Mouse (Mus musculus) forebrain, embryonic 15.5 days (tissue): ENCODE measurements around the gene Rel. TPM values are rescaled to one million over a fixed set of nuclear protein-coding genes. Genes with fewer than 3 reads are reported as not detected.

Experiments
- ATAC-seq: fragments of 200-750 bp; cut with Nextera tagmentation; replicated peaks from 2 replicates; pipeline ENCODE4 v1.8.0; 2017; ENCODE audit warnings: mild to moderate bottlenecking, moderate TSS enrichment, moderate library complexity
- H3K27ac ChIP-seq: fragments of 300-500 bp; sonication (generic); replicated peaks from 2 replicates; pipeline ENCODE4 v1.5.1; 2015; ENCODE audit warnings: mild to moderate bottlenecking, inconsistent platforms
- H3K27me3 ChIP-seq: fragments of 300-500 bp; sonication (generic); 2 replicates; pipeline ENCODE4 v1.6.1; 2015; ENCODE audit warnings: inconsistent platforms
- H3K36me3 ChIP-seq: fragments of 300-500 bp; sonication (generic); 2 replicates; pipeline ENCODE4 v1.6.1; 2015; ENCODE audit warnings: mild to moderate bottlenecking, inconsistent platforms
- H3K4me1 ChIP-seq: fragments of 300-500 bp; sonication (generic); 2 replicates; pipeline ENCODE4 v1.6.1; 2015; ENCODE audit warnings: inconsistent platforms
- H3K4me2 ChIP-seq: fragments of 300-500 bp; sonication (generic); replicated peaks from 2 replicates; pipeline ENCODE4 v1.6.1; 2015; ENCODE audit warnings: mild to moderate bottlenecking, inconsistent platforms
- H3K4me3 ChIP-seq: fragments of 300-500 bp; sonication (generic); 2 replicates; pipeline ENCODE4 v1.5.1; 2015; ENCODE audit warnings: mild to moderate bottlenecking, inconsistent platforms
- H3K9ac ChIP-seq: fragments of 300-500 bp; sonication (generic); replicated peaks from 2 replicates; pipeline ENCODE4 v1.6.1; 2015; ENCODE audit warnings: mild to moderate bottlenecking, inconsistent platforms
- H3K9me3 ChIP-seq: fragments of 300-500 bp; sonication (generic); 2 replicates; pipeline ENCODE4 v1.6.1; 2016; ENCODE audit warnings: inconsistent platforms
- WGBS: fragments of 180-500 bp; shearing (Covaris S2); methylation state at CpG from one replicate; pipeline ENCODE4 v1.1.7; 2015; ENCODE audit warnings: mixed read lengths; 5-methylcytosine and 5-hydroxymethylcytosine counted together
- polyA plus RNA-seq: library from polyadenylated mRNA; unstranded; fragments of >200 nt; fragmentation: Nextera tagmentation; extraction: Ambion mirVana; gene quantifications from 2 replicates; pipeline ENCODE4 v1.2.1, GENCODE M21; 2015

Gene Rel
- polyA plus RNA-seq, 1 experiment from 2014 or later, result 0.24 TPM

DNA sequence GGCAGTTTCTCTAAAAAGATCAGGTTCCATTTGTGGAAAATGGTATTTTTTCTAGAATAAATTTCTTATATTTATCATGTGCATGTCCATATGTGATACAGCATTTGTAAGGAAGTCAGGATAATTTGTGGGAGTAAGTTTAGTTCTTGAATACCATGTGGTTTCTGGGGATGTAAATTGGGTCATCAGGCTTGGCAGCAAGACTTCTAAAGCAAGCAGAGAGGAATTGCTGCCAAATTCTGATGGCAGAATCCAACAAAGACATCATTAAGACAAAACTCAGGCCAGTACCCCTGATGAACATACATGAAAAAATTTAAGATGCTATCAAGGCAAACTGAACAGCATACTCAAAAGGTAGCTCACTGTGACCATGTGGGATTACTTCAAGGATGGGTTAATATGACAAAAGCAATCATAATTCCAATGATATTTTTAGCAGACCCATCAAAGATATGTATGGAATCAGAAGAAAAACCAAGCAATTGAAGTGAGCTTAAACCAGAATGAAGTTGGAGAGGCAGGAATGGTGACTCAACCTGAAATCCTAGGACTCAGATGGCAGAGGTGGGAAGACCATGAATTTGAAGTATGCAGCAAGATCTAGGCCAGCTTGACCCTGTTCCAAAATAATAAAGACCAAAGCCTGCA is 34.8 kb downstream of the Rel start:
- no peak overlapping the region for H3K27ac ChIP-seq
- H3K9ac ChIP-seq, result no peak overlapping the region
- H3K4me3 ChIP-seq, result no peak overlapping the region
- peaks cover 11% of the 10 kb centered on the region for H3K36me3 ChIP-seq
- no peak for ATAC-seq
- H3K4me1 ChIP-seq, result no peaks in the 10 kb centered on the region
- H3K9me3 ChIP-seq, result no peaks in the 10 kb centered on the region
- no peak overlapping the region for H3K4me2 ChIP-seq
- no peaks in the 10 kb centered on the region for H3K27me3 ChIP-seq

DNA sequence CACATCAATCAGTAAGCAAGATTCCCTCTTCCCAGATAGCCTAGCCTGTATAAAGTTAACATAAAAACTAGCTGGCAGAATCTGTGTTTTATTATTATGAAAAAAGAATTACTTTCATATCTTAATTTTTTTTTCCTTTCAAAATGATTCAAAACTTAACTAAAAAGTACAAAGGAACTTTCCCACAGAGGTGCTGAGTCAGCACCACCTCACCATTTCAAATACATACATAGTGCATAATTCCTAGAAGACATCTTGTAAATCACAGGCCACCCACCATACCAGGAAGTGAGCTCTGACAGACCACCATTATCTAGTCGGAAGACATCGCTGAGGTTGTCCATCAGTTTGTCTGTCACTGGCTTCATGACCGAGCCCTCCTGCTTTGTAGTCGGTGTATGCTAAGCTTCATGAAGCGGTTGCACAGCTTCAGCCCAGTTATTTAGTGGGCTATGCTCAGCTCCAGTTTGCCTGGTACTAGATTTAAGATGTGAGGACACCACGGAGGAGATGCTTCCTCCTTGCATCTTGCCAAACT is 36.0 kb downstream of the Rel start:
- Histone ChIP-seq H3K27ac (no peak overlapping the region), H3K27me3 (no peaks in the 10 kb centered on the region), H3K4me1 (no peaks in the 10 kb centered on the region), H3K4me3 (no peak overlapping the region), H3K36me3 (peaks cover 19% of the 10 kb centered on the region), H3K9ac (no peak overlapping the region), H3K4me2 (no peak overlapping the region), H3K9me3 (no peaks in the 10 kb centered on the region)
- 93% methylated on average over 6 of the region's 6 CpGs for WGBS
- no peak for ATAC-seq

DNA sequence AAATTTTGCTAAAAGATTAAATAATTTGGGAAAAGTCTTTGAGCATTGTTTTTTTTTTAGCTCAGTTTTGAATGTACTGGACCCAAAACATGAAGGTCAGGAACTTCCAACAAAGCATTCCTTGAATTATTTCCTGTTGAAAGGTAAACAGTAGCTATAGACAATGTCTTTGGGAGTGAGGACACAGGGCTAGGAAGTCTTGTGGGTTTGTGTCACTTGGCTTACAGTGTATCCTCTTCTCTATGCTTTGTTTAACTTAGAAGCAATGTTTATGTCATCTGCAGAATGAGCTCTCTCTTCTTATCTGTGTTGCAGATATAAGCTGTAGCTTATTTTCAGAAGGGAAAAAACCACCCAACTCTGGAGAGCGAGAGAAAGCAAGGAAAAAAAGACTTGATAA is 37.9 kb downstream of the Rel start:
- Histone ChIP-seq H3K4me1 (no peaks in the 10 kb centered on the region), H3K27ac (no peak overlapping the region), H3K4me2 (no peak overlapping the region), H3K9ac (no peak overlapping the region), H3K36me3 (peaks cover 24% of the 10 kb centered on the region), H3K9me3 (no peaks in the 10 kb centered on the region), H3K27me3 (no peaks in the 10 kb centered on the region), H3K4me3 (no peak overlapping the region)
- ATAC-seq, result no peak
- 87% methylated on average over 1 of the region's 1 CpGs for WGBS

DNA sequence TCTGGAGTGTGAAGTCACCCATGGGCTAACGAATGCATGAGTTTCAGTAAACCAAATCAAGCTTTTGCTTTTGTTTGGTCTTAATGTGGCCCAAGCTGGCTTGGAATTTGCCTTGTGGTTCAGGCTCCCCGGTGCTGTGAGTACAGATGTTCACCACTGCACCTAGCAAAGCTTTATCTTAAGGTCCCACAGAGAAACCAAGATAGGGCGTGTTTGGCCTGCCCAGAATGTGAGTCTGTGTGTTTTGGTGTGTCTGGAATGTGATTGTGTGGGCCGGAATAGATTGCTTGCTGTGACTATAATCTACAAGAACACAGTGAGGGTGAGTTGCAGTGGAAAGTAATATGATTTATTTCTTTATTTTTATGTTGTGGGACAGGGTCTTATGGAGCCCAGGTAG is 40.6 kb downstream of the Rel start:
- Histone ChIP-seq H3K27ac (no peak overlapping the region), H3K9ac (no peak overlapping the region), H3K4me2 (no peak overlapping the region), H3K27me3 (no peaks in the 10 kb centered on the region), H3K36me3 (peaks cover 44% of the 10 kb centered on the region), H3K4me1 (no peaks in the 10 kb centered on the region), H3K4me3 (no peak overlapping the region), H3K9me3 (no peaks in the 10 kb centered on the region)
- ATAC-seq, result no peak
- WGBS, result 93% methylated on average over 4 of the region's 4 CpGs

DNA sequence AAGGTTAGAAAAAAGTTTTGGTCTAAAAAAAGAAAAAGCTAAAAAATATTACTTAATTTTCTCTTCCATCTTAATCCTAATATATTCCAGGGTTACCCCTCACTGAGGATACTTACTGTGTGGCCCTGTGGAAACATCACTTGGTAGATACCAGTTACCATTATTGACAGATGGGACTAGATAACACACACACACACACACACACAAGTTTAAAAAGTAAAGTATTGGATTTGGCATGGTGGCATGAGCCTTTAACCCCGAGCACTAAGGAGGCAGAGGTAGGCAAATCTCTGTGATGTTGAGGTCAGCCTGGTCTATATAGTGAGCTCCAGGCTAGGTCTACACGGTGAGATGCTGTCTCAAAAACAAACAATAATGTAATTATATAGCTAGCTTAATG is 42.6 kb downstream of the Rel start:
- no peak overlapping the region for H3K27ac ChIP-seq
- H3K9me3 ChIP-seq, result no peaks in the 10 kb centered on the region
- no peak for ATAC-seq
- peaks cover 41% of the 10 kb centered on the region for H3K36me3 ChIP-seq
- no peaks in the 10 kb centered on the region for H3K27me3 ChIP-seq
- no peak overlapping the region for H3K9ac ChIP-seq
- H3K4me1 ChIP-seq, result no peaks in the 10 kb centered on the region
- H3K4me3 ChIP-seq, result no peak overlapping the region
- H3K4me2 ChIP-seq, result no peak overlapping the region
- 93% methylated on average over 2 of the region's 2 CpGs for WGBS

DNA sequence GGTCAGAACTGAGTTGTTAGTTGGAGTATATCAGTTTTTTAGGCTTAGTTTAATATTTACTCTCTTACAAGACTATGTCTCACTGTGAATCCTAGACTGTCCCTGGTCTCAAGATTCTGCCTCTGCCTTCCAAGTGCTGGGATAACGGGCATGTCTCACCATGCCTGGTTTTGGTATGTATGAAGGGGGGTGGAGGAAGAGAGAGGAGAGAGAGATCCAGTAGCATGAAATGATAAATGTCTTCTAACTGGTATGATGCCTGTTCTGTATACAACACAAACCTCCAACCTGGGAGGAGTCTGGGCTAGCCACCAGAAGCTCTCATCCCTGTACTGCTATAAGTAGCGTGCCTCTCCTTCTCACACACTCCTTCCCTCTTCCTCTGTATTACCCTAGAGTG is 44.3 kb downstream of the Rel start:
- Histone ChIP-seq H3K4me1 (no peaks in the 10 kb centered on the region), H3K4me2 (no peak overlapping the region), H3K4me3 (no peak overlapping the region), H3K27me3 (no peaks in the 10 kb centered on the region), H3K9me3 (no peaks in the 10 kb centered on the region), H3K27ac (no peak overlapping the region), H3K36me3 (peaks cover 45% of the 10 kb centered on the region), H3K9ac (no peak overlapping the region)
- 100% methylated on average over 2 of the region's 2 CpGs for WGBS
- no peak for ATAC-seq

DNA sequence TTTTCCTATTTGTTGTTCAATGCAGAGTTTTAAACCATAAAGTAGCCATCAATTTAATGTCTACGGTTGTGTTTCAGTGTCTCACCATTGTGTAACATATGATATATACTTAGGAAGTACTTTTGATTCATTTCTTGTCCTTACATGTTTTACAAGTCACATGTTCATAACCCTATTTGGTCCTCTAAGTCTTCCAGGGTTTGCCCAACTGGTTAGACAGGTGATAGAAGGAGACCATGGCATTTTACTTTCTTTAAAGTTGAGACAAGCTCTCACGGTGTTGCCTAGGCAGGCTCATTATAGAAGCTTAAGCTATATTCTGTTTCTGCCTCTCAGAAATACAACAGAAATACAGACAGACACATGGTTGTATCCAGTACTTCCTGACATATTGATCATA is 44.9 kb downstream of the Rel start:
- Histone ChIP-seq H3K27ac (no peak overlapping the region), H3K4me3 (no peak overlapping the region), H3K4me1 (no peaks in the 10 kb centered on the region), H3K4me2 (no peak overlapping the region), H3K27me3 (no peaks in the 10 kb centered on the region), H3K36me3 (peaks cover 44% of the 10 kb centered on the region), H3K9ac (no peak overlapping the region), H3K9me3 (no peaks in the 10 kb centered on the region)
- no peak for ATAC-seq
- 94% methylated on average over 2 of the region's 2 CpGs for WGBS

DNA sequence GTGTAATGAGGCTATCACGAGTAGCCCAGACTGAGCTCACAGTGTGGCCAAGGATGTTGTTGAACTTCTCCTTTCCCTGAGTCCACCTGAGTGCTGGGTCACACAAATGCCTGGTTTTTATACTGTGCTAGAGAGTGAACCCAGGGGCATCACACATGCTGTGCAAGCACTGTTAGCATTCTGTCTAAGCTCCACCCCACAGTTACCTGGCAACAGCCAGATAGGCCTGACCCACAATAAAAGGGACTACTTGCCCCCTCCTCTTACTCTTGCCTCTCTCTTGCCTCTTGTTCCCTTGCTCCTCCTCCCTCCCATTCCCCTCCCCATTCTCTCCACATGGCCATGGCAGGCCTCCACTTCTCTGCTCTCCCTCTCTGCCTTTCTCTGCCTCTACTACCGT is 48.4 kb downstream of the Rel start:
- H3K36me3 ChIP-seq, result peaks cover 61% of the 10 kb centered on the region
- H3K9ac ChIP-seq, result no peak overlapping the region
- H3K4me1 ChIP-seq, result no peaks in the 10 kb centered on the region
- no peak overlapping the region for H3K4me2 ChIP-seq
- H3K9me3 ChIP-seq, result no peaks in the 10 kb centered on the region
- WGBS, result 9% methylated on average over 2 of the region's 2 CpGs
- no peak for ATAC-seq
- H3K27ac ChIP-seq, result no peak overlapping the region
- no peak overlapping the region for H3K4me3 ChIP-seq
- no peaks in the 10 kb centered on the region for H3K27me3 ChIP-seq

DNA sequence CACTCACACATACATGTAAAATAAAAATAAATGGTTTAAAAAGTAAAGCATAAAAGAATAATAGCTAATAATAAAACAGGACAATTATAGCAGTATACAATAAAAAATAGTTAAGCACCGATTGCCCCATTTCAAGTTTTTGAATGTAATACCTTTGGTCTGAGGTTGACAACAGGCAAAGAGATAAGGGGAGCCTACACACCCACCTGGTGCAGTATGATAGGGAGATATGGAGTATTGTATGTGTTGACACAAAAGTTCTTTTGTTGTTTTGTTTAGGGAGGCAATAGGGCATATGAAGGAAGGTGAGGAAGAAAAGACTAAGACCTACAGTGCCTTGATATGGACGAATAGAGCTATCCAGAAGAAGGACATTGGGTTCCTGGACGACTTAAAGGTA is 50.9 kb downstream of the Rel start:
- H3K9me3 ChIP-seq, result no peaks in the 10 kb centered on the region
- no peak overlapping the region for H3K4me2 ChIP-seq
- no peak overlapping the region for H3K27ac ChIP-seq
- H3K27me3 ChIP-seq, result no peaks in the 10 kb centered on the region
- no peak overlapping the region for H3K9ac ChIP-seq
- no peak overlapping the region for H3K4me3 ChIP-seq
- no peak for ATAC-seq
- peaks cover 61% of the 10 kb centered on the region for H3K36me3 ChIP-seq
- WGBS, result 82% methylated on average over 3 of the region's 3 CpGs
- H3K4me1 ChIP-seq, result no peaks in the 10 kb centered on the region

DNA sequence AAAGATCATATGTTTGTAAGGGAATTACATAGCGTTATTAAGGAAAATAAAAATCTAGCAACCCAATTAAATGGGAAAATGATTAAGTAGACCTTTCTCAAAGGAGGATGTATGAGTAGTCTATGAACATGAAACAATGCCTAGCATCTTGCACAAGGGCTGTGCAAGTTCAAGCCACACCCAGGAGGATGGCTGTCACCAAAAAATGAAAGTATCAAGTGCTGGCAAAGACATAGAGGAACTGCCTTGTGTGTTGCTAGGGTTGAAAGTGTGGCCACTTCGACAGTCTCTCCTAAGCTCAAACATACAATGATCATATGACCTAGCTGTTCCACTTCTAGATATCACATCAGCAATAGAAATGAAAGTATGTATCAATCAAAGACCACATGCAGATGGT is 51.9 kb downstream of the Rel start:
- Histone ChIP-seq H3K36me3 (peaks cover 68% of the 10 kb centered on the region), H3K27ac (no peak overlapping the region), H3K4me2 (no peak overlapping the region), H3K27me3 (no peaks in the 10 kb centered on the region), H3K9me3 (no peaks in the 10 kb centered on the region), H3K9ac (no peak overlapping the region), H3K4me1 (no peaks in the 10 kb centered on the region), H3K4me3 (no peak overlapping the region)
- 93% methylated on average over 2 of the region's 2 CpGs for WGBS
- ATAC-seq, result no peak

DNA sequence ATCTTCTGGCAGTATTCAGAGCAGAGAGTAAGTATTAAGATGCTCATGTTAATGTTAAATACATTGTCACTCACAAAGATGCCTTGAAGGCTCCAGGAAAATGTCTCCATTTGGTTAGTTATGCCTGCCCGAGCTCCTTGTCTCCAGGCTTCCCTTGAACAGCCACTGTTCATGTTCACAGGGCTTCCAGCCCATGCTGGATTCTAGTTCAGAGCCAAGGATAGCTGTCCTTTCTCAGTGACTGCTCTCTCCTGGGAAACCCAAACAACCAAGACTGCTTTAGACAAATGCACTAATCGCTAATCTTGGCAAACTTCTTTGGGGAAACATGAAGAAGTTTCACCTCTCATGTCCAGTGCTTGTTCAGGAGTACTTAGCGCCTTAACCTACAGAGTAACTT is 58.5 kb downstream of the Rel start:
- H3K4me1 ChIP-seq, result no peaks in the 10 kb centered on the region
- H3K36me3 ChIP-seq, result peaks cover 74% of the 10 kb centered on the region
- no peak overlapping the region for H3K9ac ChIP-seq
- no peak overlapping the region for H3K4me2 ChIP-seq
- H3K27me3 ChIP-seq, result no peaks in the 10 kb centered on the region
- no peak overlapping the region for H3K27ac ChIP-seq
- no peaks in the 10 kb centered on the region for H3K9me3 ChIP-seq
- no peak for ATAC-seq
- WGBS, result 89% methylated on average over 3 of the region's 3 CpGs
- H3K4me3 ChIP-seq, result no peak overlapping the region

DNA sequence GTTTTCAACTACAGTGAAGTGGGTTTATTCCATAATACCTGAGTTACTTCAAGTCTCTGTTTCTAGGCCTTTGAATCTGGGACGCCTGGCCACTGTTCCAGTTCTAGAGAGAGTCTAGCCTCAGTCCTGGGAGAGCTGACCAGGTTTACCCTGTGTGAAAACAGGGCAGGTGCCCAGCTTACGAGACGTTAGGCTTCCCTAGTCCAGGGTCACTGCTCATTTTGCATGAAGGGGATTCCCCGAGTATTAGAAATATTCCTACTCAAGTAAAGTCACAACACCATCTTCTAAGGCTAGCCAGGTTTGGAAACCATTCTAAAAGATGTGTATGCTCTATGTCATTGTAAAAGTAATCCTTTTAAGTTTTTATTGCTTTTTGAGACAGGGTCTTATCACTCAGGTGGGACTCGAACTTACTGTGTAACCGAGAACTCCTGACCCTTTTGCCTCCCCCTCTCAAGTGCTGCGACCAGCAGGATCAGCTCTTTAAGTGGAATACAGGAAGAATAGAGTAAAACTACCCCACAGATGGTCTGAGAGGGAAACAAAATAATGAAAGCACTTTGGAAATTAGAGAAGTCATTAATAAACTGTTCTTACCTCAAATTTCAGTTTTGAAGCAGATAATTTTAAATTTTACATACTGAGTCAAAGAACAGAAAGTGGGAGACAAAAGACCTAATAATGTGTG is 66.0 kb downstream of the Rel start:
- H3K4me1 ChIP-seq, result no peaks in the 10 kb centered on the region
- ATAC-seq, result no peak
- H3K4me3 ChIP-seq, result no peak overlapping the region
- H3K4me2 ChIP-seq, result no peak overlapping the region
- 82% methylated on average over 7 of the region's 7 CpGs for WGBS
- no peaks in the 10 kb centered on the region for H3K9me3 ChIP-seq
- H3K27me3 ChIP-seq, result no peaks in the 10 kb centered on the region
- H3K9ac ChIP-seq, result no peak overlapping the region
- H3K36me3 ChIP-seq, result peaks cover 19% of the 10 kb centered on the region
- no peak overlapping the region for H3K27ac ChIP-seq

DNA sequence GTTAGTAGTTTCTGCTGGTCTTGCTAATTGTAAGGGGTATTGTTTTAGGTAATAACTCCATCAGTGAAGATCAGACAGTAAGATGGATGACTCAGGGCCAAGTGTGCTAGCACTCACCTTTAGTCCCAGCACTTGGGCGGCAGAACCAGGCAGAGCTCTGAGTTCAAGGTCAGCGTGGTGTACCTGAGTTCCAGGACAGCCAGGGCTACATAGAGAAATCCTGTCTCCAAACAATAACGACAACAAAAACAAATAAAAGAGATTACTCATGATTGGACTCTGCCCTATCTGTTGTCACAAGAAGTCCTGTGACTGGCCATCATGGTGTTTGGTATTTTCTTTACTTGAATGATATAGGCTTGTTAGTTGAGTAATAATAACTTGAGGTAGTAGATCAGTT is 68.9 kb downstream of the Rel start:
- no peak overlapping the region for H3K9ac ChIP-seq
- H3K4me2 ChIP-seq, result no peak overlapping the region
- H3K27me3 ChIP-seq, result no peaks in the 10 kb centered on the region
- H3K36me3 ChIP-seq, result peaks cover 3% of the 10 kb centered on the region
- no peak overlapping the region for H3K4me3 ChIP-seq
- H3K27ac ChIP-seq, result no peak overlapping the region
- no peak for ATAC-seq
- no peaks in the 10 kb centered on the region for H3K9me3 ChIP-seq
- no peaks in the 10 kb centered on the region for H3K4me1 ChIP-seq
- WGBS, result 94% methylated on average over 3 of the region's 3 CpGs
